Mouse (Mus musculus) heart, embryonic 14.5 days (tissue): ENCODE data around the gene Tmem117. TPM values are rescaled to one million over a fixed set of nuclear protein-coding genes. Genes with fewer than 3 reads are reported as not detected.

Experiments used
- ATAC-seq: fragments of 200-750 bp; cut with Nextera tagmentation; 2 replicates; pipeline ENCODE4 v1.8.0; 2017; ENCODE audit warnings: low read depth, moderate TSS enrichment; ENCODE audit not compliant: insufficient number of reproducible peaks, insufficient read depth, low FRiP score
- H3K27ac ChIP-seq, 2 experiments: fragments of 200-500 bp in 1 of 2; fragments of 300-500 bp in 1 of 2; sonication (generic) in 1 of 2; replicated peaks in 1 of 2; 2 replicates each; pipeline ENCODE4 v1.5.1; 2012 to 2014; ENCODE audit warnings: low read depth in 2 of 2, low read length in 2 of 2, control low read depth in 1 of 2, mild to moderate bottlenecking in 1 of 2, mixed read lengths in 1 of 2; ENCODE audit not compliant: control insufficient read depth in 1 of 2, insufficient read depth in 1 of 2
- H3K27me3 ChIP-seq: fragments of 300-500 bp; sonication (generic); 2 replicates; pipeline ENCODE4 v1.6.1; 2014; ENCODE audit warnings: mild to moderate bottlenecking, low read length, control low read depth; ENCODE audit not compliant: control insufficient read depth, insufficient read depth
- H3K36me3 ChIP-seq: fragments of 300-500 bp; sonication (generic); 2 replicates; pipeline ENCODE4 v1.6.1; 2014; ENCODE audit warnings: mild to moderate bottlenecking, control low read depth, low read length, mixed read lengths; ENCODE audit not compliant: control insufficient read depth, insufficient read depth
- H3K4me1 ChIP-seq, 2 experiments: fragments of 200-500 bp in 1 of 2; fragments of 300-500 bp in 1 of 2; sonication (generic) in 1 of 2; 2 replicates each; pipeline ENCODE4 v1.6.1; 2012 to 2014; ENCODE audit warnings: low read length in 2 of 2, control low read depth in 1 of 2, mixed read lengths in 1 of 2; ENCODE audit not compliant: control insufficient read depth in 2 of 2, insufficient read depth in 2 of 2
- H3K4me2 ChIP-seq: fragments of 300-500 bp; sonication (generic); 2 replicates; pipeline ENCODE4 v1.6.1; 2014; ENCODE audit warnings: mild to moderate bottlenecking, low read length
- H3K4me3 ChIP-seq, 2 experiments: fragments of 200-500 bp in 1 of 2; fragments of 300-500 bp in 1 of 2; sonication (generic) in 1 of 2; 2 replicates each; pipeline ENCODE4 v1.5.1; 2012 to 2014; ENCODE audit warnings: low read length in 2 of 2, mild to moderate bottlenecking in 2 of 2, control low read depth in 1 of 2, low read depth in 1 of 2, moderate library complexity in 1 of 2; ENCODE audit not compliant: control insufficient read depth in 1 of 2, insufficient read depth in 1 of 2
- H3K9ac ChIP-seq: fragments of 300-500 bp; sonication (generic); 2 replicates; pipeline ENCODE4 v1.6.1; 2014; ENCODE audit warnings: mild to moderate bottlenecking, low read length
- H3K9me3 ChIP-seq: fragments of 300-500 bp; sonication (generic); 2 replicates; pipeline ENCODE4 v1.6.1; 2016; ENCODE audit warnings: low read length, control low read depth; ENCODE audit not compliant: control insufficient read depth
- WGBS: fragments of 180-500 bp; shearing (Covaris S2); extraction: QIAGEN DNeasy Blood & Tissue Kit; methylation state at CpG from one replicate; pipeline ENCODE4 v1.1.7; 2014; 5-methylcytosine and 5-hydroxymethylcytosine counted together
- polyA plus RNA-seq: library from polyadenylated mRNA; unstranded; fragments of >200 nt; fragmentation: Nextera tagmentation; extraction: Ambion mirVana; gene quantifications from 2 replicates; pipeline ENCODE4 v1.2.1, GENCODE M21; 2014

Tmem117 gene
- polyA plus RNA-seq, 1 experiment from 2014 or later = 2.0 TPM

DNA sequence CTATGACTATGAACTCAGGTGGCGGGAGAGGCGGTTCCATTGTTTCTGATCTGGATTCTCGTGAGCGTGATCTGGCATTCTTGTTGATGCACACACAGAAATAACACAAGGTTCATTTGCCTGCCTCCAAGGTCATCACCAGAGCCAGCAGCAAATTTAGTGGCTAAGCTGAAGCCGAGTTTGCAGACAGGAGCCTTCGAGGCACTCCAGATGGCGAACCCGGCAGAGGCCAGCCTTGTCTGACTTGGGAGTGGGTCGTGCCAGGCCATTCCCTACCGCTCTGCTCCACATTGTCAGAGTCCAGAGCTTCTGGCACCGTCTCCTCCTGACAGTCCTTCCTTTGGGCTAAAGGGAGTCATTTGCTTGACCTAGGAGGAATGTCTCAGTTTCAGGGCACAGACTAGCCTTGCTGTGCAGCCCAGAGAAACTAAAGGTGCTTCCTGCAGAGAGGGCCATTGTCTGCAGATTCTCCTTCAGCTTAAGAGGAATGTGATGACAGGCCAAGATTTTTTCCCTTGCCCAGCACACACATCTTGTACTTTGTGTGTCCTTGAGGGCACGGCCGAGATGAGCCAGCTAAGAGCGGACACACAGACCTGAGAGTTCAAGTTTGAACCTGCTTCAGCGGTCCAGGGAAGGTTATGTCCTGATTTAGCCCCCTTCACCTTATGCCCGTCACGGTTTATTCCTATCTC, 20.2 kb downstream of the Tmem117 start:
- no peaks in the 10 kb centered on the region for H3K27me3 ChIP-seq
- H3K9ac ChIP-seq = no peak overlapping the region
- ATAC-seq = no peak
- H3K36me3 ChIP-seq = no peaks in the 10 kb centered on the region
- H3K9me3 ChIP-seq = no peaks in the 10 kb centered on the region
- WGBS = 25% methylated on average over 17 of the region's 17 CpGs
- peak overlapping the region in 1 of 2 experiments; percentile 9; a peak in 1 of 4 replicates for H3K4me3 ChIP-seq
- no peak overlapping the region for H3K27ac ChIP-seq
- H3K4me2 ChIP-seq = peak overlapping the region; percentile 56
- H3K4me1 ChIP-seq = peaks cover 14% of the 10 kb centered on the region in 2 experiments

DNA sequence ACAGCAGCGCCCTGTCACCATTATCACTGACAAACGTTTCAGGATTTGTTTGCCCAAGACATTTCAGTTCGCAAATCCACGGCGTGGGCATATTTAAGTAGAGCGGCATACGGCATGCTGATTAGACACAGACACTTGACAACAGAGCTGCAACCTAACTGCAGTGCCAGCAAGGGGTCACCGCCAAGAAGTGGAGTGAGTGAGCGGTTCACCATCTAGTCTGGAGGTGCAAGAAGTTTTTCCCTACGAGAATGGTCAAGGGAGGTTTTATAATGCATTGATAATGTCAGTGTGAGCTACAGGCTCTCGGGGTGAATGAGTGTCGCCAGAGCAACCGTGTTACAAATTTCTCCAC, 20.7 kb downstream of the Tmem117 start:
- Histone ChIP-seq H3K9ac (no peak overlapping the region), H3K9me3 (no peaks in the 10 kb centered on the region), H3K36me3 (no peaks in the 10 kb centered on the region), H3K27ac (no peak overlapping the region), H3K4me1 (peaks cover 14% of the 10 kb centered on the region in 2 experiments), H3K4me2 (peak overlapping the region; percentile 56), H3K4me3 (peak overlapping the region in 1 of 2 experiments; percentile 9; a peak in 1 of 4 replicates), H3K27me3 (no peaks in the 10 kb centered on the region)
- WGBS = 25% methylated on average over 13 of the region's 13 CpGs
- no peak for ATAC-seq

DNA sequence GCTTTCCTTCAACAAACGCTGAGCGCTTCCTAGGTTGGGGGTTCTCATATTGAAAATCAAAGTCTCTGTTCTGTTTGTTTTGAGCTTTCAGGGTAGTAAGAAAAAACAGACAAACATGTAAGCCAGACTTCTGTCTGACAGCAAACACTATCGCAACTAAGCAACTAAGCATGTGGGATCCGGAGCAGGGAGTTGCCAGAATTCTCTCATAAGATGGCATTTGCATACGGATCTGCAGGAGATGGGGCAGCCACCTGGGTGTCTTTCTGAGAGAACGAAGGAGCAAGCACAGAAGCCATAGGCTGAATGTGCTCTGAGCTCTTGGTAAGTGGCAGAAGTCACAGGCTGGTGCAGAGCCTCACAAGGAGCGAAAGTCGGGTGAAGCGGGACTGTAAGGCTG, 22.3 kb downstream of the Tmem117 start:
- no peak overlapping the region for H3K27ac ChIP-seq
- no peaks in the 10 kb centered on the region for H3K27me3 ChIP-seq
- ATAC-seq = no peak
- 76% methylated on average over 9 of the region's 9 CpGs for WGBS
- peaks cover 14 to 18% of the 10 kb centered on the region in 2 experiments for H3K4me1 ChIP-seq
- H3K36me3 ChIP-seq = no peaks in the 10 kb centered on the region
- no peak overlapping the region for H3K4me2 ChIP-seq
- no peak overlapping the region for H3K4me3 ChIP-seq
- H3K9me3 ChIP-seq = no peaks in the 10 kb centered on the region
- H3K9ac ChIP-seq = no peak overlapping the region

DNA sequence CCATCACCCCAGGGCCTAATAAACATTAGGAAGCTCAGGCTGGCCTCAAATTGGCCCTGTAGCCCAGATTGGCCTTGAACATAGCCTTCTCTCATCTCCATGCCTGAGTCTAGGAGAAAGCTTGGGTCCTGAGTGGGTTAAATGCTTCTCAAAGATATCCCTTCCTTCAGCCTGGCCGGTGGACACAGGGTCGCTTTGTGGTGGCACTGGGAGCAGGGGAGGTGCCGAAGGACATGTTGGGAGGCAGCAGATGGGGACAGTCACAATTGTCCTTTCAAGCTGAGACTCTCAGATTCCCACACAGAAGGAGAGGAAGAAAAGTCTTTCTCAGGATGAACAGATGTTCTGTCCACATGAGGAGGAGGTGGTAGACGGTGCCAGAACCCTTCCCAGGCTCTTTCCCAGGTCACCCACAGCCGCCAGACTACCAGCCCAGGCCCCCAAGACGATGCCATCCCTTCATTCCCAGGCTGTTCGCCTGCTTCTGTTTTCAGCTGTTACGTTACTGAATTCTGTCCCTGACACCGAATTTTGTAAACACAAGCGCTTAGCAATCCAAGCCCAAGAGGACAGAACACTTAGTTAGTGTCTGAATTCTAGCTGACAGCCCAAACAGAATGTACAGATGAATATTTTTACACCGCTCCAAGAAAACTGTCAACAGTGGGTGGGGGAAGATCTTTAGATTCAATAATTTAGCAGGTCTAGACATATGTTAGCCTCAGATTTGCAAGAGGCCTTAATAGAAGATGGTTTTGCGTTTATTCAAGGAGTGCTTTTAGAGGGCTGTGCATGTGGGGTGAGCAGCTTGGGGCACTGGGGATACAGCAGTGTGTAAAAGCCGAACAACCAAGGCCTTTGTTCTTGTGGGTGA, 23.2 kb downstream of the Tmem117 start:
- Histone ChIP-seq H3K27me3 (no peaks in the 10 kb centered on the region), H3K9ac (no peak overlapping the region), H3K9me3 (no peaks in the 10 kb centered on the region), H3K27ac (no peak overlapping the region), H3K4me1 (peaks cover 14 to 18% of the 10 kb centered on the region in 2 experiments), H3K4me2 (no peak overlapping the region), H3K4me3 (no peak overlapping the region), H3K36me3 (no peaks in the 10 kb centered on the region)
- ATAC-seq = no peak
- 73% methylated on average over 13 of the region's 13 CpGs for WGBS

DNA sequence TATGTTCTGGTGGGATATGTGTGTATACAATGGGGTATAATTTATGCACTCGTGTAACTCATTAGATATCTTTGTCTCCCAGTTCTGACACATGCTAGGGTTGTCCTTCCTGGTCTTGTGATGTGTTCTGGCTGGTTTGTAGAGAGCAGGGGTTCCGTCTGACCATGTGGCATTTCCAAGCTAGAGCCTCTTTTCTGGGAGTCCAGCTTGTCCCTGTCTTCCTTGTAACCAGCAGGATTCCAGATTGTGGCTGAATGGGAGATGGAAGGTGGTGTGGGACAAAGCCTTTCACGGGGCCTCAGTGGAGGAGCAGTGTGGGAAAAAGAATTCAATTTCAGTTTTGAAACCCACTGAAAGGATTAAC, 23.8 kb downstream of the Tmem117 start:
- 71% methylated on average over 3 of the region's 3 CpGs for WGBS
- H3K36me3 ChIP-seq = no peaks in the 10 kb centered on the region
- no peak for ATAC-seq
- H3K27ac ChIP-seq = no peak overlapping the region
- no peaks in the 10 kb centered on the region for H3K9me3 ChIP-seq
- no peak overlapping the region for H3K9ac ChIP-seq
- no peak overlapping the region for H3K4me2 ChIP-seq
- H3K4me1 ChIP-seq = peaks cover 14 to 18% of the 10 kb centered on the region in 2 experiments
- H3K4me3 ChIP-seq = no peak overlapping the region
- no peaks in the 10 kb centered on the region for H3K27me3 ChIP-seq

DNA sequence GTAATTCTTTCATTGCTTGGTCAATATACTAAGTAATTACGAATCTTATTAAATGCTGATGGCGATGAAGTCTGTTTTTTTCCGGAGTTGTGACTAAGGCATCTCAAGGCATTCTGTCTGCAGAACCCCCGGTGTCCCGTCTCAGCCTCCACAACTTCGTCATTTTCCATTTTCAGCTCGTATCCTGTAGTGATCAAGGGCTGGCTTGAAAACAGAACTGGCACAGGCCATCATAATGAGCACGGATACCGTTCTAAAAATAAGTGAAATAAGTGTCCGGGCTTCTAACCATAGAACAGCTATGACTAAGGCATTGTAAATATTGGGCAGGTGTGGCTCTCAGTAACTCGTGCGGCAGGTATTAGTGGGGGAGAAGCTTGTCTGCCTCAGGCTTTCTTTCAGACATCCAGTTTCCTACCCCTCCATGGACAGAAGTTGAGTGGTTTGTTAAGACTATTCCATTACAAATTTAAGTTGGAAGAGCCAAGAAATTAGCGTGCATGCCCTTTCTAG, 26.8 kb downstream of the Tmem117 start:
- no peaks in the 10 kb centered on the region for H3K36me3 ChIP-seq
- H3K27ac ChIP-seq = no peak overlapping the region
- no peaks in the 10 kb centered on the region for H3K27me3 ChIP-seq
- no peak overlapping the region for H3K4me3 ChIP-seq
- no peak for ATAC-seq
- H3K4me2 ChIP-seq = no peak overlapping the region
- no peak overlapping the region for H3K9ac ChIP-seq
- 60% methylated on average over 13 of the region's 13 CpGs for WGBS
- no peaks in the 10 kb centered on the region for H3K9me3 ChIP-seq
- H3K4me1 ChIP-seq = peaks cover 2 to 4% of the 10 kb centered on the region in 2 experiments; a peak in 2 of 4 replicates

DNA sequence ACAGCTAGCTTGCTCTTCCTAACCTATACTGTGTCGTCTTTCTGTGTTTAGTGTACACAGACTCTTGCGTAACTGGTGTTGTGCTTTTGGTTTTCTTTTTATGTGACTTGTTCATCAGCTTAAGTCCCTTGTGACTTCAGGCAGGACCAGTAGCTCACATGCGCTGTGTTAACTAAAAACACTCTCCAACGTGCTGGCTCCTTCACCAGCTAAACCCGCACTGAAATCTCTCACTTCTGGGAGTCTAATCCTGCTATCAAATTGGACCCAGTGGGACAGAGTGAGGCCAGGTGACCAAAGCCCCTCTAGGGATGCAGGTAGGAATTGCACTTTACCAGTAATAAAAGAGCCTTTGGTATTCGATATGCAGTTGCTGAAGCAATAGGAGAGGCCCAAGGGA, 28.9 kb downstream of the Tmem117 start:
- no peak overlapping the region for H3K4me3 ChIP-seq
- no peak overlapping the region for H3K9ac ChIP-seq
- H3K27ac ChIP-seq = no peak overlapping the region
- 69% methylated on average over 6 of the region's 6 CpGs for WGBS
- H3K9me3 ChIP-seq = no peaks in the 10 kb centered on the region
- peaks cover 2 to 4% of the 10 kb centered on the region in 2 experiments; a peak in 2 of 4 replicates for H3K4me1 ChIP-seq
- no peak for ATAC-seq
- no peaks in the 10 kb centered on the region for H3K36me3 ChIP-seq
- no peaks in the 10 kb centered on the region for H3K27me3 ChIP-seq
- no peak overlapping the region for H3K4me2 ChIP-seq
